Mouse (Mus musculus): ENCODE results near the gene Dnaaf5. TPM values are rescaled to one million over a fixed set of nuclear protein-coding genes. Genes with fewer than 3 reads are reported as not detected.

Gene Dnaaf5
- polyA plus RNA-seq, 1 experiment: 8.0 TPM

- no peak for DNase-seq (ENCODE audit: low spot score)
Observed at GRCm38 (mm10) chr5:139199636-139199994, 49.6 kb downstream of the Dnaaf5 start.

GRCm38 (mm10) chr5:139199995-139200769, 50.2 kb downstream of the Dnaaf5 start, which contains the start of gene Sun1:
TSS of gene Sun1 (plus strand) at chr5:139200637.
- peak; percentile 98 for DNase-seq (ENCODE audit: low spot score)

GRCm38 (mm10) chr5:139200770-139201569, 50.9 kb downstream of the Dnaaf5 start:
- DNase-seq (ENCODE audit: low spot score): no peak

GRCm38 (mm10) chr5:139202127-139202526, 52.1 kb downstream of the Dnaaf5 start:
- DNase-seq (ENCODE audit: low spot score): no peak

GRCm38 (mm10) chr5:139203312-139203711, 53.3 kb downstream of the Dnaaf5 start:
- DNase-seq (ENCODE audit: low spot score): no peak

GRCm38 (mm10) chr5:139206081-139206480, 56.1 kb downstream of the Dnaaf5 start:
- no peak for DNase-seq (ENCODE audit: low spot score)

GRCm38 (mm10) chr5:139206525-139206924, 56.5 kb downstream of the Dnaaf5 start:
- DNase-seq (ENCODE audit: low spot score): no peak

GRCm38 (mm10) chr5:139208183-139208582, 58.2 kb downstream of the Dnaaf5 start:
- no peak for DNase-seq (ENCODE audit: low spot score)

- no peak for DNase-seq (ENCODE audit: low spot score)
Observed at GRCm38 (mm10) chr5:139208871-139209684, 59.1 kb downstream of the Dnaaf5 start.

- DNase-seq (ENCODE audit: low spot score): no peak
Observed at GRCm38 (mm10) chr5:139209685-139210026, 59.6 kb downstream of the Dnaaf5 start.

- DNase-seq (ENCODE audit: low spot score): no peak
Observed at GRCm38 (mm10) chr5:139211737-139212385, 61.8 kb downstream of the Dnaaf5 start.

GRCm38 (mm10) chr5:139214298-139214697, 64.3 kb downstream of the Dnaaf5 start:
- DNase-seq (ENCODE audit: low spot score): no peak

GRCm38 (mm10) chr5:139215184-139215583, 65.2 kb downstream of the Dnaaf5 start:
- DNase-seq (ENCODE audit: low spot score): no peak

GRCm38 (mm10) chr5:139216121-139216520, 66.1 kb downstream of the Dnaaf5 start:
- no peak for DNase-seq (ENCODE audit: low spot score)

- no peak for DNase-seq (ENCODE audit: low spot score)
Observed at GRCm38 (mm10) chr5:139216774-139217173, 66.8 kb downstream of the Dnaaf5 start.

GRCm38 (mm10) chr5:139220006-139220515, 70.0 kb downstream of the Dnaaf5 start:
- no peak for DNase-seq (ENCODE audit: low spot score)

GRCm38 (mm10) chr5:139220610-139221009, 70.6 kb downstream of the Dnaaf5 start:
- no peak for DNase-seq (ENCODE audit: low spot score)

GRCm38 (mm10) chr5:139223331-139223730, 73.3 kb downstream of the Dnaaf5 start:
- DNase-seq (ENCODE audit: low spot score): no peak

GRCm38 (mm10) chr5:139227236-139227635, 77.2 kb downstream of the Dnaaf5 start:
- DNase-seq (ENCODE audit: low spot score): no peak

- DNase-seq (ENCODE audit: low spot score): no peak
Observed at GRCm38 (mm10) chr5:139227645-139228044, 77.6 kb downstream of the Dnaaf5 start.

GRCm38 (mm10) chr5:139228318-139228717, 78.3 kb downstream of the Dnaaf5 start:
- DNase-seq (ENCODE audit: low spot score): no peak
